Mouse (Mus musculus) cerebellum, adult (tissue): Measurements from ENCODE around the gene Emc6.

Source experiments
- ATAC-seq: cut with Nextera tagmentation; 2 replicates; pipeline ENCODE4 v1.9.2; 2017; ENCODE audit warnings: mild to moderate bottlenecking, moderate library complexity, mixed read lengths; ENCODE audit not compliant: insufficient number of reproducible peaks, low FRiP score, low TSS enrichment

Gene Emc6

GRCm38 (mm10) chr11:73176608-73177508 lies at the start of gene Emc6, which contains the start of gene Tax1bp3:
Emc6 (minus strand) TSS chr11:73177037.
Tax1bp3 (plus strand) TSS chr11:73177083.
- peak; percentile 96 for ATAC-seq

GRCm38 (mm10) chr11:73225856-73226255 lies 49.0 kb upstream of the Emc6 start:
- ATAC-seq = no peak

- no peak for ATAC-seq
Observed at GRCm38 (mm10) chr11:73223966-73224365, 47.1 kb upstream of the Emc6 start.

GRCm38 (mm10) chr11:73222846-73223245 lies 46.0 kb upstream of the Emc6 start:
- ATAC-seq = no peak; the same call in 1 of the 2 replicates

GRCm38 (mm10) chr11:73220651-73221050 lies 43.8 kb upstream of the Emc6 start:
- no peak for ATAC-seq

GRCm38 (mm10) chr11:73219671-73220070 lies 42.8 kb upstream of the Emc6 start:
- no peak for ATAC-seq

GRCm38 (mm10) chr11:73213956-73214355 lies 37.1 kb upstream of the Emc6 start:
- ATAC-seq = no peak

- no peak for ATAC-seq
Observed at GRCm38 (mm10) chr11:73207621-73208020, 30.8 kb upstream of the Emc6 start.

- ATAC-seq = no peak
Observed at GRCm38 (mm10) chr11:73205194-73205593, 28.4 kb upstream of the Emc6 start.

GRCm38 (mm10) chr11:73203895-73204294 lies 27.1 kb upstream of the Emc6 start:
- no peak for ATAC-seq

- no peak for ATAC-seq
Observed at GRCm38 (mm10) chr11:73201597-73201996, 24.8 kb upstream of the Emc6 start.

- ATAC-seq = no peak
Observed at GRCm38 (mm10) chr11:73201021-73201420, 24.2 kb upstream of the Emc6 start.

- ATAC-seq = no peak
Observed at GRCm38 (mm10) chr11:73199879-73200278, 23.0 kb upstream of the Emc6 start.

- ATAC-seq = peak; percentile 98
Observed at GRCm38 (mm10) chr11:73199230-73199712, 22.4 kb upstream of the Emc6 start, which contains the start of gene Shpk. Shpk (plus strand) TSS chr11:73199460.

- ATAC-seq = peak; percentile 94
Observed at GRCm38 (mm10) chr11:73198603-73199229, 21.9 kb upstream of the Emc6 start, which contains the start of gene Ctns. Ctns (minus strand) TSS chr11:73199042.

- no peak for ATAC-seq
Observed at GRCm38 (mm10) chr11:73198190-73198589, 21.4 kb upstream of the Emc6 start.

GRCm38 (mm10) chr11:73194444-73194843 lies 17.6 kb upstream of the Emc6 start:
- no peak for ATAC-seq

GRCm38 (mm10) chr11:73193047-73193446 lies 16.2 kb upstream of the Emc6 start:
- peak; percentile 84 for ATAC-seq

- no peak for ATAC-seq
Observed at GRCm38 (mm10) chr11:73187231-73187630, 10.4 kb upstream of the Emc6 start.

- no peak for ATAC-seq
Observed at GRCm38 (mm10) chr11:73185872-73186615, 9.2 kb upstream of the Emc6 start.
